Mouse (Mus musculus) embryonic facial prominence, embryonic 12.5 days (tissue): ENCODE results near the gene Sept7. TPM values are rescaled to one million over a fixed set of nuclear protein-coding genes. Genes with fewer than 3 reads are reported as not detected.
"Not testable (repeated sequence)": the region's sequence is repeated elsewhere in the genome, so short reads cannot be mapped to it uniquely, and the experiment has no call there.

Experiments used
- ATAC-seq: fragments of 200-750 bp; cut with Nextera tagmentation; 2 replicates; pipeline ENCODE4 v1.8.0; 2017; ENCODE audit not compliant: insufficient number of reproducible peaks, insufficient read depth, low FRiP score, low TSS enrichment
- H3K27ac ChIP-seq: fragments of 300-500 bp; sonication (generic); 2 replicates; pipeline ENCODE4 v1.5.1; 2016; ENCODE audit warnings: mild to moderate bottlenecking
- H3K27me3 ChIP-seq: fragments of 300-500 bp; sonication (generic); 2 replicates; pipeline ENCODE4 v1.6.1; 2016; ENCODE audit warnings: mild to moderate bottlenecking, moderate library complexity
- H3K36me3 ChIP-seq: fragments of 300-500 bp; sonication (generic); 2 replicates; pipeline ENCODE4 v1.6.1; 2016; ENCODE audit warnings: mild to moderate bottlenecking
- H3K4me1 ChIP-seq: fragments of 300-500 bp; sonication (generic); 2 replicates; pipeline ENCODE4 v1.6.1; 2016
- H3K4me2 ChIP-seq: fragments of 300-500 bp; sonication (generic); replicated peaks from 2 replicates; pipeline ENCODE4 v1.6.1; 2016; ENCODE audit warnings: mild to moderate bottlenecking, moderate library complexity
- H3K4me3 ChIP-seq: fragments of 300-500 bp; sonication (generic); 2 replicates; pipeline ENCODE4 v1.5.1; 2016; ENCODE audit warnings: mild to moderate bottlenecking
- H3K9ac ChIP-seq: fragments of 300-500 bp; sonication (generic); 2 replicates; pipeline ENCODE4 v1.6.1; 2016; ENCODE audit warnings: mild to moderate bottlenecking, moderate library complexity
- H3K9me3 ChIP-seq: fragments of 300-500 bp; sonication (generic); 2 replicates; pipeline ENCODE4 v1.6.1; 2016; ENCODE audit warnings: mild to moderate bottlenecking, moderate library complexity
- WGBS: fragments of 180-500 bp; shearing (Covaris S2); methylation state at CpG from one replicate; pipeline ENCODE4 v1.1.7; 2016; 5-methylcytosine and 5-hydroxymethylcytosine counted together
- polyA plus RNA-seq: library from polyadenylated mRNA; unstranded; fragments of >200 nt; fragmentation: Nextera tagmentation; extraction: Ambion mirVana; gene quantifications from 2 replicates; pipeline ENCODE4 v1.2.1, GENCODE M21; 2016

Sept7 gene
- polyA plus RNA-seq, 1 experiment from 2014 or later: 310 TPM

GRCm38 (mm10) chr9:25241065-25241464, 11.2 kb upstream of the Sept7 start:
- Histone ChIP-seq H3K9me3 (no peaks in the 10 kb centered on the region), H3K4me1 (no peaks in the 10 kb centered on the region), H3K27ac (no peak overlapping the region), H3K36me3 (no peaks in the 10 kb centered on the region), H3K9ac (no peak overlapping the region), H3K4me2 (no peak overlapping the region), H3K27me3 (no peaks in the 10 kb centered on the region), H3K4me3 (no peak overlapping the region)
- WGBS: 66% methylated on average over 3 of the region's 3 CpGs
- no peak for ATAC-seq

- H3K36me3 ChIP-seq, ATAC-seq, H3K4me3 ChIP-seq, H3K27ac ChIP-seq, H3K27me3 ChIP-seq, H3K9me3 ChIP-seq, H3K9ac ChIP-seq, H3K4me2 ChIP-seq, H3K4me1 ChIP-seq: not testable (repeated sequence)
- WGBS: 87% methylated on average over 5 of the region's 5 CpGs
Observed at GRCm38 (mm10) chr9:25241783-25242182, 10.5 kb upstream of the Sept7 start.

GRCm38 (mm10) chr9:25242266-25242665, 10.0 kb upstream of the Sept7 start:
- H3K4me2 ChIP-seq: no peak overlapping the region
- no peak overlapping the region for H3K27ac ChIP-seq
- ATAC-seq: no peak
- no peak overlapping the region for H3K9ac ChIP-seq
- H3K4me3 ChIP-seq: no peak overlapping the region
- no peaks in the 10 kb centered on the region for H3K4me1 ChIP-seq
- H3K36me3 ChIP-seq: no peaks in the 10 kb centered on the region
- H3K9me3 ChIP-seq: no peaks in the 10 kb centered on the region
- H3K27me3 ChIP-seq: no peaks in the 10 kb centered on the region
- WGBS: 90% methylated on average over 3 of the region's 3 CpGs

- 68% methylated on average over 4 of the region's 4 CpGs for WGBS
- ATAC-seq: no peak
- no peaks in the 10 kb centered on the region for H3K9me3 ChIP-seq
- no peak overlapping the region for H3K4me3 ChIP-seq
- H3K9ac ChIP-seq: no peak overlapping the region
- H3K4me1 ChIP-seq: no peaks in the 10 kb centered on the region
- no peaks in the 10 kb centered on the region for H3K27me3 ChIP-seq
- no peak overlapping the region for H3K27ac ChIP-seq
- no peaks in the 10 kb centered on the region for H3K36me3 ChIP-seq
- no peak overlapping the region for H3K4me2 ChIP-seq
Observed at GRCm38 (mm10) chr9:25243926-25244657, 8.1 kb upstream of the Sept7 start.

- H3K4me3 ChIP-seq: no peak overlapping the region
- H3K4me1 ChIP-seq: no peaks in the 10 kb centered on the region
- no peak overlapping the region for H3K4me2 ChIP-seq
- ATAC-seq: no peak
- no peak overlapping the region for H3K9ac ChIP-seq
- no peaks in the 10 kb centered on the region for H3K36me3 ChIP-seq
- H3K27ac ChIP-seq: no peak overlapping the region
- 69% methylated on average over 4 of the region's 4 CpGs for WGBS
- no peaks in the 10 kb centered on the region for H3K9me3 ChIP-seq
- no peaks in the 10 kb centered on the region for H3K27me3 ChIP-seq
Observed at GRCm38 (mm10) chr9:25245125-25245524, 7.1 kb upstream of the Sept7 start.

GRCm38 (mm10) chr9:25246508-25246907, 5.7 kb upstream of the Sept7 start:
- Histone ChIP-seq H3K4me1 (no peaks in the 10 kb centered on the region), H3K9me3 (no peaks in the 10 kb centered on the region), H3K27me3 (no peaks in the 10 kb centered on the region), H3K4me2 (no peak overlapping the region), H3K36me3 (no peaks in the 10 kb centered on the region), H3K4me3 (no peak overlapping the region), H3K9ac (no peak overlapping the region), H3K27ac (no peak overlapping the region)
- WGBS: 94% methylated on average over 3 of the region's 3 CpGs
- ATAC-seq: no peak

- Histone ChIP-seq H3K9me3 (no peaks in the 10 kb centered on the region), H3K27ac (peak overlapping the region; percentile 100), H3K9ac (peak overlapping the region; percentile 98), H3K36me3 (no peaks in the 10 kb centered on the region), H3K27me3 (no peaks in the 10 kb centered on the region), H3K4me1 (peaks cover 12% of the 10 kb centered on the region), H3K4me3 (peak overlapping the region; percentile 97), H3K4me2 (peak overlapping the region; percentile 67)
- no peak for ATAC-seq
- WGBS: 13% methylated on average over 6 of the region's 6 CpGs
Observed at GRCm38 (mm10) chr9:25251174-25251573, 1.1 kb upstream of the Sept7 start.

- Histone ChIP-seq H3K9ac (peak overlapping the region; percentile 98), H3K9me3 (no peaks in the 10 kb centered on the region), H3K4me2 (peak overlapping the region; percentile 67), H3K36me3 (no peaks in the 10 kb centered on the region), H3K4me1 (peaks cover 12% of the 10 kb centered on the region), H3K27me3 (no peaks in the 10 kb centered on the region), H3K27ac (peak overlapping the region; percentile 100), H3K4me3 (peak overlapping the region; percentile 97)
- ATAC-seq: peak; percentile 85
- under 1% methylated on average over 41 of the region's 41 CpGs for WGBS
Observed at GRCm38 (mm10) chr9:25251611-25252282, 492 bp upstream of the Sept7 start.

- Histone ChIP-seq H3K27me3 (no peaks in the 10 kb centered on the region), H3K9ac (peak overlapping the region; percentile 98), H3K4me3 (peak overlapping the region; percentile 97), H3K4me1 (peaks cover 12% of the 10 kb centered on the region), H3K4me2 (peak overlapping the region; percentile 67), H3K36me3 (no peaks in the 10 kb centered on the region), H3K27ac (peak overlapping the region; percentile 100), H3K9me3 (no peaks in the 10 kb centered on the region)
- under 1% methylated on average over 62 of the region's 78 CpGs for WGBS
- ATAC-seq: peak; percentile 61
Observed at GRCm38 (mm10) chr9:25252759-25253477, 679 bp downstream of the Sept7 start.

GRCm38 (mm10) chr9:25253478-25253824, 1.2 kb downstream of the Sept7 start:
- H3K27ac ChIP-seq: peak overlapping the region; percentile 100
- H3K9ac ChIP-seq: peak overlapping the region; percentile 98
- H3K4me2 ChIP-seq: peak overlapping the region; percentile 67
- no peaks in the 10 kb centered on the region for H3K27me3 ChIP-seq
- peak overlapping the region; percentile 97 for H3K4me3 ChIP-seq
- peaks cover 12% of the 10 kb centered on the region for H3K4me1 ChIP-seq
- ATAC-seq: no peak
- no peaks in the 10 kb centered on the region for H3K36me3 ChIP-seq
- WGBS: 5% methylated on average over 3 of the region's 3 CpGs
- H3K9me3 ChIP-seq: no peaks in the 10 kb centered on the region

GRCm38 (mm10) chr9:25260411-25260810, 8.2 kb downstream of the Sept7 start:
- H3K36me3 ChIP-seq: no peaks in the 10 kb centered on the region
- H3K9ac ChIP-seq: no peak overlapping the region
- no peaks in the 10 kb centered on the region for H3K27me3 ChIP-seq
- H3K27ac ChIP-seq: no peak overlapping the region
- ATAC-seq: no peak
- no peaks in the 10 kb centered on the region for H3K4me1 ChIP-seq
- 91% methylated on average over 3 of the region's 3 CpGs for WGBS
- H3K4me3 ChIP-seq: no peak overlapping the region
- H3K9me3 ChIP-seq: no peaks in the 10 kb centered on the region
- H3K4me2 ChIP-seq: no peak overlapping the region

GRCm38 (mm10) chr9:25260979-25261378, 8.7 kb downstream of the Sept7 start:
- Histone ChIP-seq H3K36me3 (no peaks in the 10 kb centered on the region), H3K9ac (no peak overlapping the region), H3K4me3 (no peak overlapping the region), H3K4me2 (no peak overlapping the region), H3K27ac (no peak overlapping the region), H3K27me3 (no peaks in the 10 kb centered on the region), H3K9me3 (no peaks in the 10 kb centered on the region), H3K4me1 (no peaks in the 10 kb centered on the region)
- ATAC-seq: no peak
